Mouse (Mus musculus) liver, adult 2 months (tissue): ENCODE measurements at regions not wholly inside any gene's neighbourhood (a gene's known extent, or its start where the extent isn't known, plus 50 kb on each side); places are given as distances from the start of the nearest gene placed in this dataset.

Source experiments
- DNase-seq: peaks from one replicate; pipeline ENCODE4 v3.0.0-alpha.2; 2011; ENCODE audit warnings: low read depth, low spot score; ENCODE audit errors: extremely low read depth
- H3K27ac ChIP-seq: fragments of 200-500 bp; replicated peaks from 2 replicates; pipeline ENCODE4 v1.5.1; 2012; ENCODE audit warnings: low read depth, mild to moderate bottlenecking, control low read depth, inconsistent platforms, low read length; ENCODE audit not compliant: insufficient read depth
- H3K27me3 ChIP-seq: fragments of 200-500 bp; 2 replicates; pipeline ENCODE4 v1.6.1; 2012; ENCODE audit warnings: mild to moderate bottlenecking, moderate library complexity, low read length, inconsistent platforms; ENCODE audit not compliant: control insufficient read depth, insufficient read depth
- H3K36me3 ChIP-seq: fragments of 200-500 bp; 2 replicates; pipeline ENCODE4 v1.6.1; 2012; ENCODE audit warnings: low read length, inconsistent platforms; ENCODE audit not compliant: control insufficient read depth, insufficient read depth
- H3K4me1 ChIP-seq: fragments of 200-500 bp; 2 replicates; pipeline ENCODE4 v1.6.1; 2011; ENCODE audit warnings: low read length; ENCODE audit not compliant: control insufficient read depth, insufficient read depth
- H3K4me3 ChIP-seq: fragments of 200-500 bp; 2 replicates; pipeline ENCODE4 v1.5.1; 2011; ENCODE audit warnings: low read depth, mild to moderate bottlenecking, control low read depth, low read length, moderate library complexity; ENCODE audit not compliant: insufficient read depth
- H3K79me2 ChIP-seq: fragments of 200-500 bp; 2 replicates; pipeline ENCODE4 v1.6.1; 2012; ENCODE audit warnings: inconsistent platforms, mild to moderate bottlenecking, low read length, moderate library complexity; ENCODE audit not compliant: control insufficient read depth, insufficient read depth
- H3K9ac ChIP-seq: fragments of 200-500 bp; 2 replicates; pipeline ENCODE4 v1.6.1; 2012; ENCODE audit warnings: low read depth, mild to moderate bottlenecking, control low read depth, inconsistent platforms, low read length
- CTCF ChIP-seq: fragments of 200-500 bp; IDR thresholded peaks from 2 replicates; pipeline ENCODE4 v1.5.1; 2011; ENCODE audit warnings: low read depth, low read length, control low read depth
- POLR2A ChIP-seq: fragments of 200-500 bp; IDR thresholded peaks from 2 replicates; pipeline ENCODE4 v1.6.1; 2011; ENCODE audit warnings: low read length, control low read depth; ENCODE audit not compliant: insufficient read depth; ENCODE audit errors: extremely low read depth
- WGBS: fragments of 180-500 bp; shearing (Covaris S2); methylation state at CpG from one replicate; pipeline ENCODE4 v1.1.7; 2018; 5-methylcytosine and 5-hydroxymethylcytosine counted together

- H3K27me3 ChIP-seq, result no peaks in the 10 kb centered on the region
- H3K9ac ChIP-seq, result no peak overlapping the region
- WGBS, result 80% methylated on average over 4 of the region's 4 CpGs
- DNase-seq, result no peak
- no peak overlapping the region for H3K27ac ChIP-seq
- no peak for TF ChIP-seq CTCF
- TF ChIP-seq POLR2A, result no peak
- no peaks in the 10 kb centered on the region; the same call in 1 of the 2 replicates for H3K4me1 ChIP-seq
- no peak overlapping the region for H3K4me3 ChIP-seq
- no peaks in the 10 kb centered on the region for H3K79me2 ChIP-seq
- no peaks in the 10 kb centered on the region for H3K36me3 ChIP-seq
Measured at GRCm38 (mm10) chr7:74696286-74696685, 141.7 kb upstream of the Slco3a1 start.

GRCm38 (mm10) chr7:74693049-74693448, 138.5 kb upstream of the Slco3a1 start:
- H3K36me3 ChIP-seq, result no peaks in the 10 kb centered on the region
- TF ChIP-seq POLR2A (no peak), CTCF (no peak)
- no peak overlapping the region for H3K9ac ChIP-seq
- 68% methylated on average over 3 of the region's 3 CpGs for WGBS
- H3K79me2 ChIP-seq, result no peaks in the 10 kb centered on the region
- peak; percentile 12 for DNase-seq
- H3K27ac ChIP-seq, result no peak overlapping the region
- H3K27me3 ChIP-seq, result no peaks in the 10 kb centered on the region
- no peak overlapping the region for H3K4me3 ChIP-seq
- H3K4me1 ChIP-seq, result no peaks in the 10 kb centered on the region; the same call in 1 of the 2 replicates

GRCm38 (mm10) chr7:74690706-74691105, 136.1 kb upstream of the Slco3a1 start:
- DNase-seq, result no peak
- H3K27ac ChIP-seq, result no peak overlapping the region
- no peaks in the 10 kb centered on the region; the same call in 1 of the 2 replicates for H3K27me3 ChIP-seq
- no peaks in the 10 kb centered on the region for H3K79me2 ChIP-seq
- H3K4me3 ChIP-seq, result no peak overlapping the region
- TF ChIP-seq POLR2A, result no peak
- TF ChIP-seq CTCF, result no peak
- H3K36me3 ChIP-seq, result no peaks in the 10 kb centered on the region
- no peaks in the 10 kb centered on the region; the same call in 1 of the 2 replicates for H3K4me1 ChIP-seq
- H3K9ac ChIP-seq, result no peak overlapping the region

- TF ChIP-seq POLR2A (no peak), CTCF (no peak)
- 84% methylated on average over 7 of the region's 7 CpGs for WGBS
- Histone ChIP-seq H3K9ac (no peak overlapping the region), H3K27me3 (no peaks in the 10 kb centered on the region; the same call in 1 of the 2 replicates), H3K4me1 (peaks cover 2% of the 10 kb centered on the region; the same call in 1 of the 2 replicates), H3K79me2 (no peaks in the 10 kb centered on the region), H3K4me3 (no peak overlapping the region), H3K27ac (no peak overlapping the region), H3K36me3 (no peaks in the 10 kb centered on the region)
- DNase-seq, result no peak
Measured at GRCm38 (mm10) chr7:74688116-74688702, 133.6 kb upstream of the Slco3a1 start.

- no peak for DNase-seq
- H3K27me3 ChIP-seq, result no peaks in the 10 kb centered on the region; the same call in 1 of the 2 replicates
- WGBS, result 78% methylated on average over 13 of the region's 13 CpGs
Measured at GRCm38 (mm10) chr7:74687303-74688115, 132.9 kb upstream of the Slco3a1 start.

GRCm38 (mm10) chr7:74683979-74684378, 129.4 kb upstream of the Slco3a1 start:
- 50% methylated on average over 2 of the region's 2 CpGs for WGBS
- Histone ChIP-seq H3K36me3 (no peaks in the 10 kb centered on the region), H3K9ac (no peak overlapping the region), H3K4me1 (peaks cover 2% of the 10 kb centered on the region; the same call in 1 of the 2 replicates), H3K79me2 (no peaks in the 10 kb centered on the region), H3K27ac (no peak overlapping the region; the same call in 1 of the 2 replicates), H3K4me3 (no peak overlapping the region), H3K27me3 (no peaks in the 10 kb centered on the region; the same call in 1 of the 2 replicates)
- TF ChIP-seq POLR2A (no peak), CTCF (no peak)
- DNase-seq, result peak; percentile 58

More at GRCm38 (mm10) chr7:74687303-74688115, 132.9 kb upstream of the Slco3a1 start:
- H3K4me3 ChIP-seq, result no peak overlapping the region
- no peak overlapping the region for H3K27ac ChIP-seq
- H3K4me1 ChIP-seq, result peaks cover 2% of the 10 kb centered on the region; the same call in 1 of the 2 replicates
- TF ChIP-seq CTCF (no peak), POLR2A (no peak)
- H3K36me3 ChIP-seq, result no peaks in the 10 kb centered on the region
- H3K9ac ChIP-seq, result no peak overlapping the region
- no peaks in the 10 kb centered on the region for H3K79me2 ChIP-seq
